Mouse (Mus musculus): ENCODE measurements around the gene Spata32. TPM values are rescaled to one million over a fixed set of nuclear protein-coding genes. Genes with fewer than 3 reads are reported as not detected.

Spata32 gene
- polyA plus RNA-seq, 1 experiment from 2014 or later = not detected

GRCm38 (mm10) chr11:103193825-103194168 lies 24.4 kb downstream of the Spata32 start:
- no peak overlapping the region for H3K4me3 ChIP-seq (ENCODE audit: low read depth, low read length)
- ATAC-seq (replicated peaks; ENCODE audit: low FRiP score) (no peak), DNase-seq (ENCODE audit: low spot score) (no peak)
- H3K27me3 ChIP-seq (replicated peaks; ENCODE audit: control insufficient read depth, insufficient read depth, low read length) = peaks cover 70% of the 10 kb centered on the region
- no peaks in the 10 kb centered on the region for H3K9me3 ChIP-seq (ENCODE audit: control insufficient read depth, low read length)
- H3K9ac ChIP-seq (ENCODE audit: low read depth, low read length) = no peak overlapping the region
- WGBS = 64% methylated on average over 9 of the region's 9 CpGs
- H3K4me2 ChIP-seq = no peak overlapping the region
- H3K4me1 ChIP-seq (replicated peaks; ENCODE audit: control insufficient read depth, insufficient read depth, low read length) = peaks cover 2% of the 10 kb centered on the region; the same call in 1 of the 2 replicates
- H3K36me3 ChIP-seq (ENCODE audit: control insufficient read depth, insufficient read depth, low read length) = no peaks in the 10 kb centered on the region
- H3K27ac ChIP-seq (ENCODE audit: low read depth, low read length) = no peak overlapping the region

GRCm38 (mm10) chr11:103192956-103193824 lies 25.0 kb downstream of the Spata32 start:
- Histone ChIP-seq H3K27me3 (replicated peaks; ENCODE audit: control insufficient read depth, insufficient read depth, low read length) (peaks cover 63% of the 10 kb centered on the region), H3K9ac (ENCODE audit: low read depth, low read length) (no peak overlapping the region), H3K9me3 (ENCODE audit: control insufficient read depth, low read length) (no peaks in the 10 kb centered on the region), H3K4me3 (ENCODE audit: low read depth, low read length) (no peak overlapping the region), H3K4me2 (0 out of 2 replicates have a peak overlapping the region, but pooled peaks have one; percentile 22), H3K4me1 (replicated peaks; ENCODE audit: control insufficient read depth, insufficient read depth, low read length) (no peaks in the 10 kb centered on the region), H3K27ac (ENCODE audit: low read depth, low read length) (no peak overlapping the region), H3K36me3 (ENCODE audit: control insufficient read depth, insufficient read depth, low read length) (no peaks in the 10 kb centered on the region)
- 50% methylated on average over 44 of the region's 44 CpGs for WGBS
- no peak; the same call in 1 of the 2 replicates for ATAC-seq (replicated peaks; ENCODE audit: low FRiP score)
- no peak for DNase-seq (ENCODE audit: low spot score)

- 0 out of 2 replicates have a peak overlapping the region, but pooled peaks have one; percentile 22 for H3K4me2 ChIP-seq
- WGBS = 50% methylated on average over 28 of the region's 28 CpGs
- ATAC-seq (replicated peaks; ENCODE audit: low FRiP score) (no peak), DNase-seq (ENCODE audit: low spot score) (no peak)
- no peaks in the 10 kb centered on the region for H3K4me1 ChIP-seq (replicated peaks; ENCODE audit: control insufficient read depth, insufficient read depth, low read length)
- H3K9me3 ChIP-seq (ENCODE audit: control insufficient read depth, low read length) = no peaks in the 10 kb centered on the region
- H3K4me3 ChIP-seq (ENCODE audit: low read depth, low read length) = no peak overlapping the region
- no peak overlapping the region for H3K27ac ChIP-seq (ENCODE audit: low read depth, low read length)
- no peak overlapping the region for H3K9ac ChIP-seq (ENCODE audit: low read depth, low read length)
- peaks cover 56% of the 10 kb centered on the region for H3K27me3 ChIP-seq (replicated peaks; ENCODE audit: control insufficient read depth, insufficient read depth, low read length)
- no peaks in the 10 kb centered on the region for H3K36me3 ChIP-seq (ENCODE audit: control insufficient read depth, insufficient read depth, low read length)
Observed at GRCm38 (mm10) chr11:103192230-103192955, 25.8 kb downstream of the Spata32 start.

- no peak for DNase-seq (ENCODE audit: low spot score)
- Histone ChIP-seq H3K4me2 (no peak overlapping the region), H3K4me3 (ENCODE audit: low read depth, low read length) (no peak overlapping the region), H3K9ac (ENCODE audit: low read depth, low read length) (no peak overlapping the region), H3K27ac (ENCODE audit: low read depth, low read length) (no peak overlapping the region), H3K9me3 (ENCODE audit: control insufficient read depth, low read length) (no peaks in the 10 kb centered on the region), H3K27me3 (replicated peaks; ENCODE audit: control insufficient read depth, insufficient read depth, low read length) (no peaks in the 10 kb centered on the region), H3K36me3 (ENCODE audit: control insufficient read depth, insufficient read depth, low read length) (no peaks in the 10 kb centered on the region), H3K4me1 (replicated peaks; ENCODE audit: control insufficient read depth, insufficient read depth, low read length) (no peaks in the 10 kb centered on the region)
- WGBS = 41% methylated on average over 2 of the region's 2 CpGs
- no peak for ATAC-seq (replicated peaks; ENCODE audit: low FRiP score)
Observed at GRCm38 (mm10) chr11:103184891-103185290, 33.3 kb downstream of the Spata32 start.

- Histone ChIP-seq H3K4me1 (replicated peaks; ENCODE audit: control insufficient read depth, insufficient read depth, low read length) (no peaks in the 10 kb centered on the region), H3K27ac (ENCODE audit: low read depth, low read length) (no peak overlapping the region), H3K27me3 (replicated peaks; ENCODE audit: control insufficient read depth, insufficient read depth, low read length) (no peaks in the 10 kb centered on the region), H3K9ac (ENCODE audit: low read depth, low read length) (no peak overlapping the region), H3K4me3 (ENCODE audit: low read depth, low read length) (no peak overlapping the region), H3K36me3 (ENCODE audit: control insufficient read depth, insufficient read depth, low read length) (no peaks in the 10 kb centered on the region), H3K9me3 (ENCODE audit: control insufficient read depth, low read length) (no peaks in the 10 kb centered on the region), H3K4me2 (no peak overlapping the region)
- DNase-seq (ENCODE audit: low spot score) = no peak
- WGBS = 74% methylated on average over 3 of the region's 3 CpGs
- no peak for ATAC-seq (replicated peaks; ENCODE audit: low FRiP score)
Observed at GRCm38 (mm10) chr11:103181911-103182310, 36.3 kb downstream of the Spata32 start.

GRCm38 (mm10) chr11:103181349-103181748 lies 36.9 kb downstream of the Spata32 start:
- no peaks in the 10 kb centered on the region for H3K27me3 ChIP-seq (replicated peaks; ENCODE audit: control insufficient read depth, insufficient read depth, low read length)
- no peaks in the 10 kb centered on the region; the same call in 1 of the 2 replicates for H3K4me1 ChIP-seq (replicated peaks; ENCODE audit: control insufficient read depth, insufficient read depth, low read length)
- no peak overlapping the region for H3K4me2 ChIP-seq
- no peaks in the 10 kb centered on the region for H3K36me3 ChIP-seq (ENCODE audit: control insufficient read depth, insufficient read depth, low read length)
- 81% methylated on average over 9 of the region's 9 CpGs for WGBS
- H3K9ac ChIP-seq (ENCODE audit: low read depth, low read length) = no peak overlapping the region
- no peaks in the 10 kb centered on the region for H3K9me3 ChIP-seq (ENCODE audit: control insufficient read depth, low read length)
- H3K27ac ChIP-seq (ENCODE audit: low read depth, low read length) = no peak overlapping the region
- ATAC-seq (replicated peaks; ENCODE audit: low FRiP score) (no peak), DNase-seq (ENCODE audit: low spot score) (no peak)
- H3K4me3 ChIP-seq (ENCODE audit: low read depth, low read length) = no peak overlapping the region

- no peak for DNase-seq (ENCODE audit: low spot score)
- no peak for ATAC-seq (replicated peaks; ENCODE audit: low FRiP score)
- Histone ChIP-seq H3K27ac (ENCODE audit: low read depth, low read length) (no peak overlapping the region), H3K9ac (ENCODE audit: low read depth, low read length) (no peak overlapping the region), H3K4me3 (ENCODE audit: low read depth, low read length) (no peak overlapping the region), H3K9me3 (ENCODE audit: control insufficient read depth, low read length) (no peaks in the 10 kb centered on the region), H3K4me1 (replicated peaks; ENCODE audit: control insufficient read depth, insufficient read depth, low read length) (peaks cover 6% of the 10 kb centered on the region), H3K27me3 (replicated peaks; ENCODE audit: control insufficient read depth, insufficient read depth, low read length) (no peaks in the 10 kb centered on the region), H3K4me2 (no peak overlapping the region), H3K36me3 (ENCODE audit: control insufficient read depth, insufficient read depth, low read length) (no peaks in the 10 kb centered on the region)
- WGBS = 53% methylated on average over 1 of the region's 1 CpGs
Observed at GRCm38 (mm10) chr11:103180426-103180825, 37.8 kb downstream of the Spata32 start.

GRCm38 (mm10) chr11:103178748-103179147 lies 39.5 kb downstream of the Spata32 start:
- 86% methylated on average over 8 of the region's 8 CpGs for WGBS
- Histone ChIP-seq H3K9ac (ENCODE audit: low read depth, low read length) (no peak overlapping the region), H3K27me3 (replicated peaks; ENCODE audit: control insufficient read depth, insufficient read depth, low read length) (no peaks in the 10 kb centered on the region), H3K4me3 (ENCODE audit: low read depth, low read length) (no peak overlapping the region), H3K4me2 (no peak overlapping the region), H3K9me3 (ENCODE audit: control insufficient read depth, low read length) (no peaks in the 10 kb centered on the region), H3K36me3 (ENCODE audit: control insufficient read depth, insufficient read depth, low read length) (no peaks in the 10 kb centered on the region), H3K4me1 (replicated peaks; ENCODE audit: control insufficient read depth, insufficient read depth, low read length) (peaks cover 20% of the 10 kb centered on the region), H3K27ac (ENCODE audit: low read depth, low read length) (no peak overlapping the region)
- ATAC-seq (replicated peaks; ENCODE audit: low FRiP score) = no peak
- DNase-seq (ENCODE audit: low spot score) = no peak

Data from liver, embryonic 11.5 days (tissue).